Mouse (Mus musculus) MEL (cell line): ENCODE results near the gene Cd8b1.

ENCODE experiments used
- CTCF ChIP-seq, 3 experiments: IDR thresholded peaks in 2 of 3; conservative IDR thresholded peaks in 1 of 3; 2 replicates each; pipeline ENCODE4 v1.5.1; 2011 to 2012; ENCODE audit warnings: low read length in 3 of 3, low read depth in 2 of 3, mild to moderate bottlenecking in 2 of 3, improper control_type of control experiment in 1 of 3, inconsistent platforms in 1 of 3, mixed read lengths in 1 of 3, moderate library complexity in 1 of 3; ENCODE audit not compliant: control insufficient read depth in 1 of 3, insufficient read depth in 1 of 3, poor library complexity in 1 of 3, severe bottlenecking in 1 of 3
- E2F4 ChIP-seq: IDR thresholded peaks from 2 replicates; pipeline ENCODE4 v1.6.1; 2011; ENCODE audit warnings: low read depth, low read length, improper control_type of control experiment, borderline replicate concordance
- GABPA ChIP-seq: IDR thresholded peaks from 2 replicates; pipeline ENCODE4 v1.6.1; 2012; ENCODE audit warnings: low read depth, mild to moderate bottlenecking, inconsistent platforms, low read length, improper control_type of control experiment, moderate library complexity
- GATA1 ChIP-seq: IDR thresholded peaks from 2 replicates; pipeline ENCODE4 v1.6.1; 2011; ENCODE audit warnings: low read depth, low read length, improper control_type of control experiment
- KAT2A ChIP-seq: conservative IDR thresholded peaks from 2 replicates; pipeline ENCODE4 v1.6.1; 2012; ENCODE audit warnings: low read depth, low read length, improper control_type of control experiment, inconsistent platforms
- MAFK ChIP-seq: IDR thresholded peaks from 2 replicates; pipeline ENCODE4 v1.6.1; 2011; ENCODE audit warnings: low read depth, mild to moderate bottlenecking, low read length, improper control_type of control experiment, borderline replicate concordance
- MAX ChIP-seq: IDR thresholded peaks from 2 replicates; pipeline ENCODE4 v1.6.1; 2011; ENCODE audit warnings: low read length, improper control_type of control experiment
- MAZ ChIP-seq: IDR thresholded peaks from 2 replicates; pipeline ENCODE4 v1.6.1; 2012; ENCODE audit warnings: low read depth, mild to moderate bottlenecking, inconsistent platforms, low read length, improper control_type of control experiment
- MEF2A ChIP-seq: IDR thresholded peaks from 2 replicates; pipeline ENCODE4 v1.6.1; 2014; ENCODE audit warnings: low read depth, mild to moderate bottlenecking, inconsistent platforms, low read length, improper control_type of control experiment; ENCODE audit not compliant: poor library complexity, insufficient replicate concordance, severe bottlenecking; ENCODE audit errors: extremely low read depth
- POLR2A ChIP-seq, 2 experiments: IDR thresholded peaks; 2 replicates each; pipeline ENCODE4 v1.6.1; 2011 to 2012; ENCODE audit warnings: low read length in 2 of 2, mild to moderate bottlenecking in 2 of 2, control low read depth in 1 of 2, improper control_type of control experiment in 1 of 2, low read depth in 1 of 2, moderate library complexity in 1 of 2; ENCODE audit not compliant: control insufficient read depth in 1 of 2, insufficient read depth in 1 of 2, poor library complexity in 1 of 2
- POLR2AphosphoS2 ChIP-seq: IDR thresholded peaks from 2 replicates; pipeline ENCODE4 v1.6.1; 2011; ENCODE audit warnings: low read length, improper control_type of control experiment
- RCOR1 ChIP-seq: IDR thresholded peaks from 2 replicates; pipeline ENCODE4 v1.6.1; 2012; ENCODE audit warnings: low read depth, mild to moderate bottlenecking, inconsistent platforms, low read length, improper control_type of control experiment
- TAL1 ChIP-seq: IDR thresholded peaks from 2 replicates; pipeline ENCODE4 v1.6.1; 2012; ENCODE audit warnings: mild to moderate bottlenecking, inconsistent platforms, low read length, moderate library complexity, mixed read lengths
- ZKSCAN1 ChIP-seq: IDR thresholded peaks from 2 replicates; pipeline ENCODE4 v1.6.1; 2012; ENCODE audit warnings: low read depth, mild to moderate bottlenecking, inconsistent platforms, low read length, improper control_type of control experiment, moderate library complexity

GRCm38 (mm10) chr6:71302097-71302731 is 20.4 kb upstream of the Cd8b1 start:
- TF ChIP-seq POLR2A (IDR thresholded peaks at IDR 0.05; ENCODE audit: control insufficient read depth in 1 of 2, insufficient read depth in 1 of 2, low read depth in 1 of 2, low read length in 2 of 2, poor library complexity in 1 of 2) (no peak), TAL1 (no peak), GABPA (no peak), CTCF (IDR thresholded peaks at IDR 0.05 in 2 of 3, conservative IDR thresholded peaks at IDR 0.05 in 1 of 3; ENCODE audit: control insufficient read depth in 1 of 3, insufficient read depth in 1 of 3, low read depth in 2 of 3, low read length in 3 of 3, poor library complexity in 1 of 3, severe bottlenecking in 1 of 3) (no peak; a peak in 1 of 6 replicates), RCOR1 (no peak), MAX (no peak), MAZ (no peak), MEF2A (no peak), GATA1 (no peak), MAFK (no peak), KAT2A (no peak), ZKSCAN1 (no peak), E2F4 (no peak), POLR2AphosphoS2 (no peak)
